Mouse (Mus musculus) brain, embryonic 14.5 days (tissue): ENCODE results near the gene Pdia2.

Experiments
- CTCF ChIP-seq: fragments of 200-500 bp; IDR thresholded peaks from 2 replicates; pipeline ENCODE4 v1.5.1; 2012; ENCODE audit warnings: inconsistent platforms, mild to moderate bottlenecking, moderate library complexity, borderline replicate concordance; ENCODE audit not compliant: insufficient read depth, insufficient read length; ENCODE audit errors: extremely low read depth
- POLR2A ChIP-seq: fragments of 200-500 bp; IDR thresholded peaks from 2 replicates; pipeline ENCODE4 v1.6.1; 2012; ENCODE audit warnings: mild to moderate bottlenecking, inconsistent platforms, borderline replicate concordance; ENCODE audit not compliant: poor library complexity, insufficient read depth, insufficient read length, severe bottlenecking; ENCODE audit errors: extremely low read depth

GRCm38 (mm10) chr17:26240120-26240790 is 41.4 kb upstream of the Pdia2 start:
- TF ChIP-seq CTCF (no peak), POLR2A (no peak)
